Mouse (Mus musculus) megakaryocyte, embryonic 14.5 days (primary cell): ENCODE results near the gene Abcb4. TPM values are rescaled to one million over a fixed set of nuclear protein-coding genes. Genes with fewer than 3 reads are reported as not detected.
"Not testable (repeated sequence)": the region's sequence is repeated elsewhere in the genome, so short reads cannot be mapped to it uniquely, and the experiment has no call there.

Experiments
- H3K27me3 ChIP-seq: replicated peaks from 2 replicates; pipeline ENCODE3; 2012; ENCODE audit warnings: inconsistent platforms
- H3K36me3 ChIP-seq: replicated peaks from 2 replicates; pipeline ENCODE3; 2012; ENCODE audit warnings: low read length, inconsistent platforms, mixed read lengths
- H3K4me1 ChIP-seq: 2 replicates; pipeline ENCODE4 v1.6.1; 2012; ENCODE audit warnings: inconsistent platforms
- H3K4me3 ChIP-seq: replicated peaks from 2 replicates; pipeline ENCODE3; 2012; ENCODE audit warnings: moderate library complexity, mild to moderate bottlenecking, inconsistent platforms
- H3K9me3 ChIP-seq: 2 replicates; pipeline ENCODE4 v1.6.1; 2012; ENCODE audit warnings: inconsistent platforms
- FLI1 ChIP-seq: IDR thresholded peaks from 2 replicates; pipeline ENCODE4 v1.6.1; 2012; ENCODE audit warnings: low read length, inconsistent platforms, mixed read lengths
- GATA1 ChIP-seq: IDR thresholded peaks from 3 replicates; pipeline ENCODE4 v1.6.1; 2012; ENCODE audit warnings: mixed read lengths, low read length, inconsistent platforms, borderline replicate concordance
- polyA plus RNA-seq: library from polyadenylated mRNA; stranded (reverse); fragments of >175 nt; gene quantifications from 2 replicates; pipeline ENCODE4 v1.2.3, GENCODE M21; 2012; ENCODE audit warnings: low replicate concordance; ENCODE audit not compliant: insufficient read depth

Gene Abcb4
- polyA plus RNA-seq: 2.2 TPM in 1 of 2 replicates, not detected in the other

DNA sequence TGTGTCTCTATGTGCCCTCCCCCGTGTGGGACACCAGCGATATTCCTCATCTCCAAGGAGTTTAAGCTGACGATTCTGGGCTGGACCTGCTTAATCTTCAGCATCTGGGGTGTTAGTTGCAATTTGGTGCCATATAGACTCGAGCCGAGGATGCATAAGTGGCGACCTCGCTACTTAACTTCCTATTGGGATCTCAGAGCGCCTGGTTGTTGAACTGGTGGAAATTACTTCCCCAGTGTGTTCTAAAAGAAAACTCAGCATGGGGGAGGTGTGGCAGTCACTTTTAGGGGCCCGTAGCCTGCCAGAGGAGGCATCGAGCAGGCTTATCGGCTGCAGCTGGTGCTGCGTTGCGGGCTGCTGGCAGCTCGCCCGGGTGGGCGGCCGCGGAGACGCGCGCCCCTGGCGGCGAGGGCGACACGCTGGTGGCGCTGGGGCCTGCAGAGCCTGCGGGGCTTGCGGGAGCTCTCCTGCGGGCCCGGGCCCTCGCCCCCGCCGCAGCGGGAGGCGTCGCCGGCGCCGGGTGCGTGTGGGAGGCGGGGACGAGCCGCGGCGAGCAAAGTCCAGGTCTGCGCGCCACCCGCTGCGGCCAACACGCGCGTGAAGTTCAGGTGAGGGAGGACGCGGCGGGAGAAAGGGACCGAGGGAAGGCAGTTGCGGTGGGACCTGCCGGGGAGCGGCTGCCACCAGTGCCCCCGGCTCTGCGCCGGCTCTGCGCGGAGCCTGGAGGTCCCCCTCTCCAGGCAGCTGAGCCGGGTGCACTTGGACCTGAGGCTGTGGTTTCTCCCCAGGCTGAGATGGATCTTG is at the start of gene Abcb4:
Gene Abcb4, plus strand, starts transcription at position 418 of the 804 bp plus-strand sequence.
- H3K4me1 ChIP-seq: peaks cover 23% of the 10 kb centered on the region
- no peak for TF ChIP-seq GATA1
- no peak for TF ChIP-seq FLI1
- H3K9me3 ChIP-seq: peaks cover 11% of the 10 kb centered on the region
- H3K36me3 ChIP-seq: no peaks in the 10 kb centered on the region
- H3K4me3 ChIP-seq: peak within 1 kb of the TSS; percentile 93
- peaks cover 12% of the 10 kb centered on the region for H3K27me3 ChIP-seq

DNA sequence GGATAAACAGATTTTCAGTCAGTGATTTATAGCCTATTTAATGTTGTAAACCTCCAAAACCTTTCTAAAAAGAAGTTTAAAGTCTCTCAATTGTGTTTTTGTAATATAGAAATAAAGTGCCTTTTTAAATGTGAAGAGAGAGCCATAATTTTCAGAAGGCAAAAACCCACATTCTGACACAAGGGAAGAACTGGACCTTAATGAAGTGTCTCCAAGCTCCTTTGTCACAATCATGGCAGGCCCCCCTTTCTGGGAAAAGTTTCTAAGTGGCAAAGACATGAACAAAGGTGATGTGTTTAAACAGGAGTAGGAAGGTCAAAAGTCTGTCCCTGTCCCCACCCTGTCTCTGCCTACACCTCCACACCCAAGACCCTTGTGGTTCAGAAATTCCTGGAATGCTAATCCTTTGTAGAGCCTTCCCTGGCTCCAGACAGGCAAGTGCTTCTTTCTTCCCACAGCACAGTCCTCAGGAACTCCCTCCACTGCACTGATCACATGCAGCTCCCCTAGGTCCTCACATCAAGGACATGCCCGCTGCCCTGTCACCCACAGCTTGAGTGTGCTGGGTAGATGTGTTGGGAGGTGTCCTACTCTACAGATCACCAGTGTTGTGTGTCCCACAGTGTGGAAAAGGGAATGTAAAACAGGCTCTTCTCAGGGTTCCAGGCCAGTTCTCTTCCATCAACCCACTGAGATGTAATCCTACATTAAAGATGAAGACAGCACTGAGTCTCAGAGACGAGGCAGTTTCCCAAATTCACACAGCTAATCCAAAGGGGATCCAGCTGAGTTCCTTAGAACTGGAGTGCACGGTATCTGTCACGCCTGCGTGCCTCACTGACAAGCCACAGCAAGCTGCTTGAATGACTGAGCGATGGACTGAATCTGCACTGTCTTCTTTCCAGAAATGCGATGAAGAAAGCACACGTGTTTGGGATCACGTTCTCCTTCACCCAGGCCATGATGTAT is 44.6 kb upstream of the Abcb4 start:
- not testable (repeated sequence) for H3K4me3 ChIP-seq, H3K27me3 ChIP-seq, H3K36me3 ChIP-seq, H3K9me3 ChIP-seq, H3K4me1 ChIP-seq

DNA sequence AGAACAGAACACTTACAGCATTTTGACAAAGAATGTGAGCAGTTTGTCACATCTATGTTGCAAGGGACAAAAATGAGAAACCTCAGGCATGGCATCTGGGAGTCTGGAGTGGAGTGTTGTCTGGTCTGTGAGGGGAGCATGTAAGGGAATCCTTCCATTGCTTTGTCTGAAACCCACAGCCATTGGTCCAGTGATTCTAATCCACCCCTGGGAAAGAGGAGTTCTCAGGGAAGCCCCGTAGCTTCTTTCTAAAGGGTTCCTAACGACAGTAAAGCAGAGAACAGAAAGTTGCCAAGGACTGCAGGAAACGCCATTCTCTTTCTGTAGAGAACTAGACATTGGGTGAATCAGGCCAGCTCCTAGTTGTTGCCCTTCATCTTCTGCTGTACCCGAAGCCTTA is 42.7 kb upstream of the Abcb4 start:
- no peak for TF ChIP-seq GATA1
- no peak for TF ChIP-seq FLI1
- Histone ChIP-seq H3K36me3 (no peaks in the 10 kb centered on the region), H3K4me3 (no peak overlapping the region)

DNA sequence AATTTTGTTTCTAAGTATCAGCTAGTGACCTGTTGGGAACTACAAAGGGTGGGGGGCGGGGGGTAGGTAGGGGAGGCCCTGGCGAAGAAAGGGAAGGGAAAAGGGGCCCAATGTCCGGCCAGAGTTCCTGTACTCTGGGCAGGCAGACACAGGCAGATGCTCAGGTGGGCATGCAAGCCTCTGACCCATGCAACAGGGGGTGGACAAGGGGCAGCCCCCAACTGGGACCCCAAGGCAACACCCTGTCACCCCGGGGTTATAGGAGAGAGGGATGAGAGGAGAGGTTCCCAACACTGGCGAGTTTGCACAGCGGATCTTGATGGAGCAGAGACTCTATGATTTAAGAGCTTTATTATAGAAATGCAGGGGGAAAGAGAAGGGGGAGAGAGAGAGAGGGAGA is 36.3 kb upstream of the Abcb4 start:
- Histone ChIP-seq H3K4me1 (0 out of 2 replicates have a peak, but pooled peaks cover 2% of the 10 kb centered on the region), H3K4me3 (no peak overlapping the region), H3K27me3 (no peaks in the 10 kb centered on the region), H3K36me3 (no peaks in the 10 kb centered on the region), H3K9me3 (no peaks in the 10 kb centered on the region)
- TF ChIP-seq GATA1 (no peak), FLI1 (no peak)

More for the DNA sequence above, 42.7 kb upstream of the Abcb4 start:
- no peaks in the 10 kb centered on the region for H3K9me3 ChIP-seq
- no peaks in the 10 kb centered on the region for H3K27me3 ChIP-seq
- H3K4me1 ChIP-seq: 0 out of 2 replicates have a peak, but pooled peaks cover 2% of the 10 kb centered on the region

DNA sequence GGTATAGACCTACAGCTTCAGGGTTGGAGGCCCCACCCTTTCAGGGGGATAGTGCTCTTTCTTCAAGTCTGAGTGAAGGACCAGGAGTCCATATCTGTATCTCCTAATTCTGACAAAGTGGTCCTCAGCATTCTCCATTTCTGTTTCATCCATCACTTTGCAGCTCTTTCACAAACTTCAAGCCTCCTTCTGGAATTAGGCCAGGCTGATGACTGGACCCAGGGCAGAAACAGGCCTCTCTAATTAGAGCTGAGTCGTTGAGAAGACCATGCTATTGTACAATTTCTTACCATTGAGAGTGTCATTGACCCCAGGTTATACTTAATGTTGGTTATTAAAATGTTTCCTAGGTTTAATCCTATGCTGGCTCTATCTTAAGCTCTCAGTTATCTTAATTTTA is 31.7 kb upstream of the Abcb4 start:
- Histone ChIP-seq H3K27me3 (no peaks in the 10 kb centered on the region), H3K36me3 (no peaks in the 10 kb centered on the region), H3K4me1 (peaks cover 19% of the 10 kb centered on the region), H3K4me3 (no peak overlapping the region), H3K9me3 (no peaks in the 10 kb centered on the region)
- TF ChIP-seq FLI1: no peak

DNA sequence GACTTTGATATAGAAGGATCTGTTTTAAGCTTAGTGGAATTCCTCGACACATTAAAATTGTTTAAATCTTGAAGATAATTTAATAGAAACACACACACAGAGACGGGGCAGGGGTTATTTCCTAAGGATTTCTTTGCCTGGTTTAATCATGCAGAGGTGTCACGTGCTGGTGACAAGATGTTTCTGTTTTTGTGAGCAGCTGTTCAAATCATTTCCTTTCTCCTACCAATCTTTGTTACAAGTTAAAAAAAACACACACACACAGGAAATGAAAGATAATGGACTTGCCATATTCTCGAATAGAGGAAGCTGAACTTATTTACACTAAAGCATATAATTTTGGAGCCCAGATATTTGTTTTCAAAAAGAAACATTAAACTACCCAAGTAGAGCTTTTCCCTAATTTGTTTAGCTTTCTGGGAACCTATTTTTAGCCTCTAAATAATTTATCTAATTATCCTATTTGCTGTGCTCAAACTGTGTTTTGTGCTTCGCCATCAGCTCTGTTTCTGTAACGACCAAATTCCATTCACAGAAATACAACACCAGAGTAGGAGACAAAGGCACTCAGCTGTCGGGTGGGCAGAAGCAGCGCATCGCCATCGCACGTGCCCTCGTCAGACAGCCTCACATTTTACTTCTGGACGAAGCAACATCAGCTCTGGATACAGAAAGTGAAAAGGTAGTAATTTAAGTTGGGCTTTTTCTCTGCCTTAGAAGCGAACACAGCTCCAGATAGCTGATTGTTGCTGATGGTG is 29.8 kb upstream of the Abcb4 start:
- no peak overlapping the region for H3K4me3 ChIP-seq
- TF ChIP-seq GATA1: no peak
- no peak for TF ChIP-seq FLI1
- H3K9me3 ChIP-seq: no peaks in the 10 kb centered on the region
- H3K36me3 ChIP-seq: no peaks in the 10 kb centered on the region
- H3K4me1 ChIP-seq: peaks cover 23% of the 10 kb centered on the region
- H3K27me3 ChIP-seq: no peaks in the 10 kb centered on the region

DNA sequence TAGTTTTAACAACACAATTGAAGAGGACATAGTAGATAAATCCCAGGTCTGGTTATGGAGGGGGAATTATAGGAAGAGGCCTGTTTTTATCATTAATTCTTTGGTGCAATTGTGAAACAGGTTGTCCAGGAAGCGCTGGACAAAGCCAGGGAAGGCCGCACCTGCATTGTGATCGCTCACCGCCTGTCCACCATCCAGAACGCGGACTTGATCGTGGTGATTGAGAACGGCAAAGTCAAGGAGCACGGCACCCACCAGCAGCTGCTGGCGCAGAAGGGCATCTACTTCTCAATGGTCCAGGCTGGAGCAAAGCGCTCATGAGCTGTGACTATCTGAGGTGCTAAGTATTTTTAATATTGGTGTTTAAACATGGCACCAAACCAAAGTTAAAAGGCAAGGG is 27.9 kb upstream of the Abcb4 start:
- H3K27me3 ChIP-seq, H3K36me3 ChIP-seq, H3K9me3 ChIP-seq, H3K4me3 ChIP-seq: not testable (repeated sequence)
- H3K4me1 ChIP-seq: peaks cover 23% of the 10 kb centered on the region

DNA sequence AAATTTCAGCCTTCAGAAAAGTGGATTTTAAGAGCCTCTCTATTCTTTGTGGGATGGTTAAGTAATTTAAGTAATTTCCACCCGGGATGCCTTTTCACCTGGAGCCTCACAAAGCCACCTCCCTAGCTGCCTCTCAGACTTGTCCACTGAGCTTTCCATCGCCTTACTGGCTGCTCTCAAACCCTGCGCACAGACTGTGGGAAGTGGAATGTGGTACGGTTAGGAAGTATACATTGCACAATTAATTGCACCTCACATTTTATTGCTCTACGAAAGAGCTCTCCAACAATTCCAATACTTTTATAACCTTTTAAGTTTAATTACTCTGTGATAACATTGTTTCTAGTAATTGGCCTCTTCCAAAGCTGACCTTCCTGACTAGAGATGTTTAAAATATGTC is 27.2 kb upstream of the Abcb4 start:
- Histone ChIP-seq H3K4me1 (peaks cover 23% of the 10 kb centered on the region), H3K36me3 (no peaks in the 10 kb centered on the region), H3K9me3 (no peaks in the 10 kb centered on the region), H3K27me3 (no peaks in the 10 kb centered on the region), H3K4me3 (no peak overlapping the region)
- TF ChIP-seq FLI1 (no peak), GATA1 (no peak)

DNA sequence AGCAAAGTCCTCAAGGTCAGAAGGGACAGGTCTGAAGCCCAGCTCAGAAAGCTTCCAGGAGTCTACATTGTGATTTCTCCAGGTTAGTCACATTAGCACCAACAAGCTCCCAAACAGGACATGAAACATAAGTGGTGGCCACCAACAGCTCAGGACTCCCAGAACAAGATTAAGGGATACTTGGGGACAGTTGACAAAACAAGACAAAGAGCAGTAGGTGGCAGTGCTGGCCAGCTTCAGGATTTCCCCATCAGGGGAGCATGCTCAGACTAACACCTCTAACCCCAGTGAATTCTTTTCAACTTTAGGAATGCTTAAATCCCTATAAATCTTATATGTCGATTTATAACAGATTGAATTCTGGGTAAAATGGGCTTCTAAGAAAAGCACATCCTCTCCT is 25.5 kb upstream of the Abcb4 start:
- TF ChIP-seq FLI1 (no peak), GATA1 (no peak)
- Histone ChIP-seq H3K36me3 (no peaks in the 10 kb centered on the region), H3K9me3 (no peaks in the 10 kb centered on the region), H3K4me1 (peaks cover 18% of the 10 kb centered on the region), H3K4me3 (no peak overlapping the region), H3K27me3 (no peaks in the 10 kb centered on the region)
